8 mouse cellular contexts compared by ENCODE assay signal in genomic region chr1:157256562-157256961, GRCm38 (mm10).
DNase-seq lines count a peak whose midpoint lies in the region; ATAC-seq and TF ChIP-seq lines count a peak whose summit lies in the region.

No protein-coding gene starts in this region.

- no peak overlapping the region for H3K4me2 ChIP-seq in kidney, embryonic 15.5 days
- peak overlapping the region; percentile 33 for H3K4me2 ChIP-seq in hindbrain, postnatal 0 days (ENCODE audit: low read depth, low read length)
- no peak overlapping the region for H3K4me2 ChIP-seq in midbrain, embryonic 13.5 days (replicated peaks)

- no peaks in the 10 kb centered on the region for H3K9me3 ChIP-seq in kidney, embryonic 15.5 days (replicated peaks)
- no peaks in the 10 kb centered on the region for H3K9me3 ChIP-seq in hindbrain, postnatal 0 days (ENCODE audit: low read length)
- no peaks in the 10 kb centered on the region for H3K9me3 ChIP-seq in midbrain, embryonic 13.5 days

- 0 out of 2 replicates have a peak, but pooled peaks cover 3% of the 10 kb centered on the region for H3K4me1 ChIP-seq in kidney, embryonic 15.5 days
- H3K4me1 ChIP-seq in cortical plate, adult 2 months (ENCODE audit: control insufficient read depth, insufficient read depth, low read length) = peaks cover 4% of the 10 kb centered on the region; the same call in 1 of the 2 replicates
- H3K4me1 ChIP-seq in hindbrain, postnatal 0 days (ENCODE audit: insufficient read depth, low read length) = no peaks in the 10 kb centered on the region
- H3K4me1 ChIP-seq in midbrain, embryonic 13.5 days (replicated peaks) = peaks cover 10% of the 10 kb centered on the region

- H3K9ac ChIP-seq in kidney, embryonic 15.5 days = no peak overlapping the region
- no peak overlapping the region for H3K9ac ChIP-seq in hindbrain, postnatal 0 days (replicated peaks; ENCODE audit: low read length)
- H3K9ac ChIP-seq in midbrain, embryonic 13.5 days (replicated peaks) = 0 out of 2 replicates have a peak overlapping the region, but pooled peaks have one; percentile 11

- no peak overlapping the region for H3K27ac ChIP-seq in kidney, embryonic 15.5 days
- no peak overlapping the region for H3K27ac ChIP-seq in cortical plate, adult 2 months (ENCODE audit: insufficient read depth, low read length)
- H3K27ac ChIP-seq in hindbrain, postnatal 0 days = no peak overlapping the region
- H3K27ac ChIP-seq in midbrain, embryonic 13.5 days = no peak overlapping the region

- no peaks in the 10 kb centered on the region for H3K27me3 ChIP-seq in kidney, embryonic 15.5 days
- no peaks in the 10 kb centered on the region for H3K27me3 ChIP-seq in hindbrain, postnatal 0 days (ENCODE audit: insufficient read depth, low read length)
- no peaks in the 10 kb centered on the region for H3K27me3 ChIP-seq in midbrain, embryonic 13.5 days

- TF ChIP-seq CTCF in cortical plate, adult 2 months (IDR thresholded peaks at IDR 0.05; ENCODE audit: extremely low read depth, insufficient read depth, low read length) = no peak
- no peak for TF ChIP-seq CTCF in hindbrain, postnatal 0 days (IDR thresholded peaks at IDR 0.05; ENCODE audit: low read depth)

- no peak for ATAC-seq in kidney, embryonic 15.5 days (replicated peaks; ENCODE audit: low FRiP score)
- peak; percentile 93 for ATAC-seq in hindbrain, postnatal 0 days
- ATAC-seq in midbrain, embryonic 13.5 days = peak; percentile 89
- ATAC-seq in monocyte, adult 5-6 weeks (replicated peaks; ENCODE audit: insufficient number of reproducible peaks, low FRiP score, low TSS enrichment, poor library complexity, severe bottlenecking) = no peak

- WGBS in kidney, embryonic 15.5 days = 48% methylated on average over 4 of the region's 4 CpGs
- WGBS in hindbrain, postnatal 0 days = 15% methylated on average over 4 of the region's 4 CpGs
- WGBS in midbrain, embryonic 13.5 days = 7% methylated on average over 4 of the region's 4 CpGs

- peak; percentile 19; the same call in 1 of the 2 replicates for TF ChIP-seq POLR2A in cortical plate, adult 2 months (IDR thresholded peaks at IDR 0.05; ENCODE audit: extremely low read depth, insufficient read depth, low read length)

- no peaks in the 10 kb centered on the region for H3K36me3 ChIP-seq in kidney, embryonic 15.5 days
- no peaks in the 10 kb centered on the region for H3K36me3 ChIP-seq in hindbrain, postnatal 0 days (ENCODE audit: insufficient read depth, low read length)
- H3K36me3 ChIP-seq in midbrain, embryonic 13.5 days = no peaks in the 10 kb centered on the region

- peak; percentile 13 for DNase-seq in kidney, adult 9 months
- DNase-seq in gonadal fat pad, adult 2 months (ENCODE audit: low read depth) = peak; percentile 61
- DNase-seq in hindbrain, postnatal 0 days (ENCODE audit: low spot score) = peak; percentile 67
- no peak for DNase-seq in adrenal gland, adult 8-10 months

- no peak overlapping the region for H3K4me3 ChIP-seq in kidney, embryonic 15.5 days (replicated peaks)
- no peak overlapping the region for H3K4me3 ChIP-seq in cortical plate, adult 2 months (ENCODE audit: insufficient read depth, low read length)
- H3K4me3 ChIP-seq in hindbrain, postnatal 0 days (ENCODE audit: low read length) = no peak overlapping the region
- no peak overlapping the region for H3K4me3 ChIP-seq in midbrain, embryonic 13.5 days (replicated peaks)

Comparison
In these comparisons a context has a peak if more than half of its experiments do, and no peak if none do; other contexts are left out.
1. ATAC-seq: peak in hindbrain, postnatal 0 days (single experiment) and midbrain, embryonic 13.5 days (single experiment); none in kidney, embryonic 15.5 days (single experiment) and monocyte, adult 5-6 weeks (single experiment).